Mouse (Mus musculus) spleen, adult 2 months (tissue): Measurements from ENCODE around the gene Spag17.

Source experiments
- CTCF ChIP-seq: fragments of 200-500 bp; IDR thresholded peaks from 2 replicates; pipeline ENCODE4 v1.5.1; 2011; ENCODE audit warnings: mild to moderate bottlenecking, inconsistent platforms; ENCODE audit not compliant: insufficient read depth, insufficient read length, insufficient replicate concordance; ENCODE audit errors: extremely low read depth
- POLR2A ChIP-seq: fragments of 200-500 bp; IDR thresholded peaks from 2 replicates; pipeline ENCODE4 v1.6.1; 2011; ENCODE audit warnings: low read depth, low read length, inconsistent platforms

- TF ChIP-seq CTCF (no peak), POLR2A (no peak)
Measured at GRCm38 (mm10) chr3:100009807-100010206, 124.6 kb downstream of the Spag17 start.
